Mouse (Mus musculus): ENCODE data around the gene Lrrc49.

Gene Lrrc49

GRCm38 (mm10) chr9:60674780-60675179, 13.2 kb downstream of the Lrrc49 start:
- DNase-seq (ENCODE audit: low spot score), result no peak

GRCm38 (mm10) chr9:60672568-60672967, 15.4 kb downstream of the Lrrc49 start:
- no peak for DNase-seq (ENCODE audit: low spot score)

- no peak for DNase-seq (ENCODE audit: low spot score)
Measured at GRCm38 (mm10) chr9:60668886-60669285, 19.1 kb downstream of the Lrrc49 start.

- DNase-seq (ENCODE audit: low spot score), result no peak
Measured at GRCm38 (mm10) chr9:60665535-60665934, 22.4 kb downstream of the Lrrc49 start.

- no peak for DNase-seq (ENCODE audit: low spot score)
Measured at GRCm38 (mm10) chr9:60664866-60665265, 23.1 kb downstream of the Lrrc49 start.

GRCm38 (mm10) chr9:60664385-60664784, 23.6 kb downstream of the Lrrc49 start:
- DNase-seq (ENCODE audit: low spot score), result peak; percentile 8

GRCm38 (mm10) chr9:60662936-60663335, 25.0 kb downstream of the Lrrc49 start:
- DNase-seq (ENCODE audit: low spot score), result no peak

GRCm38 (mm10) chr9:60653582-60653981, 34.4 kb downstream of the Lrrc49 start:
- no peak for DNase-seq (ENCODE audit: low spot score)

GRCm38 (mm10) chr9:60653137-60653536, 34.8 kb downstream of the Lrrc49 start:
- DNase-seq (ENCODE audit: low spot score), result no peak

GRCm38 (mm10) chr9:60650277-60650676, 37.7 kb downstream of the Lrrc49 start:
- no peak for DNase-seq (ENCODE audit: low spot score)

GRCm38 (mm10) chr9:60648981-60649975, 38.7 kb downstream of the Lrrc49 start:
- peak; percentile 41 for DNase-seq (ENCODE audit: low spot score)

GRCm38 (mm10) chr9:60633601-60634000, 54.4 kb downstream of the Lrrc49 start:
- no peak for DNase-seq (ENCODE audit: low spot score)

GRCm38 (mm10) chr9:60626311-60626791, 61.6 kb downstream of the Lrrc49 start:
- DNase-seq (ENCODE audit: low spot score), result no peak

- no peak for DNase-seq (ENCODE audit: low spot score)
Measured at GRCm38 (mm10) chr9:60625895-60626294, 62.1 kb downstream of the Lrrc49 start.

- DNase-seq (ENCODE audit: low spot score), result no peak
Measured at GRCm38 (mm10) chr9:60616946-60617345, 71.0 kb downstream of the Lrrc49 start.

GRCm38 (mm10) chr9:60616359-60616758, 71.6 kb downstream of the Lrrc49 start:
- no peak for DNase-seq (ENCODE audit: low spot score)

GRCm38 (mm10) chr9:60612260-60612659, 75.7 kb downstream of the Lrrc49 start:
- no peak for DNase-seq (ENCODE audit: low spot score)

- DNase-seq (ENCODE audit: low spot score), result no peak
Measured at GRCm38 (mm10) chr9:60610194-60610593, 77.8 kb downstream of the Lrrc49 start.

- DNase-seq (ENCODE audit: low spot score), result no peak
Measured at GRCm38 (mm10) chr9:60608857-60609256, 79.1 kb downstream of the Lrrc49 start.

GRCm38 (mm10) chr9:60608086-60608485, 79.9 kb downstream of the Lrrc49 start:
- DNase-seq (ENCODE audit: low spot score), result no peak

- DNase-seq (ENCODE audit: low spot score), result no peak
Measured at GRCm38 (mm10) chr9:60604971-60605370, 83.0 kb downstream of the Lrrc49 start.

- DNase-seq (ENCODE audit: low spot score), result no peak
Measured at GRCm38 (mm10) chr9:60601936-60602335, 86.0 kb downstream of the Lrrc49 start.

- no peak for DNase-seq (ENCODE audit: low spot score)
Measured at GRCm38 (mm10) chr9:60600273-60600672, 87.7 kb downstream of the Lrrc49 start.
